Mouse (Mus musculus): ENCODE measurements around the gene Pls3. TPM values are rescaled to one million over a fixed set of nuclear protein-coding genes. Genes with fewer than 3 reads are reported as not detected.
"Not testable (repeated sequence)": the region's sequence is repeated elsewhere in the genome, so short reads cannot be mapped to it uniquely, and the experiment has no call there.

Pls3 gene
- polyA plus RNA-seq, 1 experiment from 2014 or later = 23.3 TPM

DNA sequence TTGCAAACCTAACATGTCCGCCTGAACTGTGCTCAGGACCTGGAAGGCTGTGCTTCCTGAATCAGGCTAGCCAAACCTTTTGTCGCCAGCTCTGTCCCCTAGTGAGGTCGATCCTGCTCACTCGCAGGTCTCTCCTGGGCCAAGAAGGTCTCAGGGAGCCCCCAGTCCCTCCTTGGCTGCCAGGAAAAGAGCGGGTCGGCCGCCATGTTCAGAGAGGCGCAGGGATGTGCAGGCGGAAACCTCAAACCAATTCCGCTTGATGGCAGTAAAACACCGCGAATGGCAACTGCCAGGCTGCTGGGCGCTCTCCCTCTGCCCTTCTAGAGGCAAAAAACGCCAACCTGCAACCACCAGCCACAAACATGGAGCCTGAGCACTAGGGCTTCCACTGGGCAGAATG is 117.0 kb downstream of the Pls3 start:
- H3K27ac ChIP-seq (ENCODE audit: low read depth, low read length); ATAC-seq (ENCODE audit: low read depth); H3K27me3 ChIP-seq (ENCODE audit: control insufficient read depth, insufficient read depth, low read length); H3K36me3 ChIP-seq (ENCODE audit: control insufficient read depth, insufficient read depth, low read length); H3K9me3 ChIP-seq (ENCODE audit: control insufficient read depth, low read length); H3K4me1 ChIP-seq (ENCODE audit: control insufficient read depth, insufficient read depth, low read length); H3K4me2 ChIP-seq (ENCODE audit: low read depth, low read length); H3K4me3 ChIP-seq (ENCODE audit: low read depth, low read length); H3K9ac ChIP-seq (replicated peaks; ENCODE audit: low read depth, low read length): not testable (repeated sequence)
- WGBS = 83% methylated on average over 13 of the region's 14 CpGs

DNA sequence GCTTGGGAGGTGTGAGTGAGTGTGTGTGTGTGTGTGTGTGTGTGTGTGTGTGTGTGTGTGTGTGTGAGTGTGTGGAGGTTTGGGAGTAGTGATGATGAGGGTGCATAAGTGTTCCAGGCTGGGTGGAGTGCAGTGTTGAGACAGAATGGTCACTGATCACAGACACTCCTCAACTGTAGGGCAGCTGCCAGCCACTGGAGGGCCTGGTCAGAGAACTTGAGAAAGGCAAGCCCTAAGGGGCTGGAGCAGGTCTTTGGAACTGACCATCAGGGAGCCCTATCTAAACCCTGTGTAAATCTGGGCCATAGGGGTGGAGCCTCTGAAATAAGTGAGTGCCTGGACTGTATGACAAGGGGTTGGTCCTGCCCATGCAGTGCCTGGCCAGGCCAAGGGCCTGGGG is 120.5 kb downstream of the Pls3 start:
- H3K27me3 ChIP-seq (ENCODE audit: control insufficient read depth, insufficient read depth, low read length); H3K36me3 ChIP-seq (ENCODE audit: control insufficient read depth, insufficient read depth, low read length); H3K4me2 ChIP-seq (ENCODE audit: low read depth, low read length); H3K27ac ChIP-seq (ENCODE audit: low read depth, low read length); H3K9me3 ChIP-seq (ENCODE audit: control insufficient read depth, low read length); H3K9ac ChIP-seq (replicated peaks; ENCODE audit: low read depth, low read length); H3K4me3 ChIP-seq (ENCODE audit: low read depth, low read length); H3K4me1 ChIP-seq (ENCODE audit: control insufficient read depth, insufficient read depth, low read length); ATAC-seq (ENCODE audit: low read depth): not testable (repeated sequence)

DNA sequence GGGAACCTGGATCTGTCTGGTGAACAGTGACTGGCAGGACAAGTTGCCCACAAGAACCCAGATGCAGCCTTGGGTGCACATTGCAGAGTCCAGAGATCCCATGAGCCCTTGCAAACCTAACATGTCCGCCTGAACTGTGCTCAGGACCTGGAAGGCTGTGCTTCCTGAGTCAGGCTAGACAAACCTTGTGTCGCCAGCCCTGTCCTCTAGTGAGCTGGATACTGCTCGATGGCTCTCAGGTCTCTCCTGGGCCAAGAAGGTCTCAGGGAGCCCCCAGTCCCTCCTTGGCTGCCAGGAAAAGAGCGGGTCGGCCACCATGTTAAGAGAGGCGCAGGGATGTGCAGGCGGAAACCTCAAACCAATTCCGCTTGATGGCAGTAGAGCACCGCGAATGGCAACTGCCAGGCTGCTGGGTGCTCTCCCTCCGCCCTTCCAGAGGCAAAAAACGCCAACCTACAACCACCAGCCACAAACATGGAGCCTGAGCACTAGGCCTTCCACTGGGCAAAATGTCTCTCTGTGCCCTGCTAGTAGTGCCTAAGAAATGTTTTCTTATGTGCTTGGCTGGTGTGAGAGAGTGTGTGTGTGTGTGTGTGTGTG is 124.8 kb downstream of the Pls3 start:
- H3K4me1 ChIP-seq (ENCODE audit: control insufficient read depth, insufficient read depth, low read length); H3K27ac ChIP-seq (ENCODE audit: low read depth, low read length); H3K9me3 ChIP-seq (ENCODE audit: control insufficient read depth, low read length); H3K9ac ChIP-seq (replicated peaks; ENCODE audit: low read depth, low read length); H3K36me3 ChIP-seq (ENCODE audit: control insufficient read depth, insufficient read depth, low read length); H3K4me2 ChIP-seq (ENCODE audit: low read depth, low read length); H3K27me3 ChIP-seq (ENCODE audit: control insufficient read depth, insufficient read depth, low read length); ATAC-seq (ENCODE audit: low read depth); H3K4me3 ChIP-seq (ENCODE audit: low read depth, low read length): not testable (repeated sequence)
- WGBS = 76% methylated on average over 3 of the region's 12 CpGs

- 78% methylated on average over 8 of the region's 10 CpGs for WGBS
- not testable (repeated sequence) for H3K36me3 ChIP-seq (ENCODE audit: control insufficient read depth, insufficient read depth, low read length); H3K9me3 ChIP-seq (ENCODE audit: control insufficient read depth, low read length); H3K4me1 ChIP-seq (ENCODE audit: control insufficient read depth, insufficient read depth, low read length); H3K27ac ChIP-seq (ENCODE audit: low read depth, low read length); H3K9ac ChIP-seq (replicated peaks; ENCODE audit: low read depth, low read length); H3K4me3 ChIP-seq (ENCODE audit: low read depth, low read length); H3K27me3 ChIP-seq (ENCODE audit: control insufficient read depth, insufficient read depth, low read length); H3K4me2 ChIP-seq (ENCODE audit: low read depth, low read length); ATAC-seq (ENCODE audit: low read depth)
These were observed 125.7 kb downstream of the Pls3 start for GRCm38 (mm10) chrX:75749312-75749711.

DNA sequence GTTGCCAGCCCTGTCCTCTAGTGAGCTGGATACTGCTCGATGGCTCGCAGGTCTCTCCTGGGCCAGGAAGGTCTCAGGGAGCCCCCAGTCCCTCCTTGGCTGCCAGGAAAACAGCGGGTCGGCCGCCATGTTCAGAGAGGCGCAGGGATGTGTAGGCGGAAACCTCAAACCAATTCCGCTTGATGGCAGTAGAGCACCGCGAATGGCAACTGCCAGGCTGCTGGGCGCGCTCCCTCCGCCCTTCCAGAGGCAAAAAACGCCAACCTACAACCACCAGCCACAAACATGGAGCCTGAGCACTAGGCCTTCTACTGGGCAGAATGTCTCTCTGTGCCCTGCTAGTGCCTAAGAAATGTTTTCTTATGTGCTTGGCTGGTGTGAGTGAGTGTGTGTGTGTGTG is 130.5 kb downstream of the Pls3 start:
- H3K4me2 ChIP-seq (ENCODE audit: low read depth, low read length); H3K9me3 ChIP-seq (ENCODE audit: control insufficient read depth, low read length); H3K36me3 ChIP-seq (ENCODE audit: control insufficient read depth, insufficient read depth, low read length); H3K4me1 ChIP-seq (ENCODE audit: control insufficient read depth, insufficient read depth, low read length); H3K9ac ChIP-seq (replicated peaks; ENCODE audit: low read depth, low read length); ATAC-seq (ENCODE audit: low read depth); H3K4me3 ChIP-seq (ENCODE audit: low read depth, low read length); H3K27me3 ChIP-seq (ENCODE audit: control insufficient read depth, insufficient read depth, low read length); H3K27ac ChIP-seq (ENCODE audit: low read depth, low read length): not testable (repeated sequence)
- 63% methylated on average over 10 of the region's 14 CpGs for WGBS

- H3K4me2 ChIP-seq (ENCODE audit: low read depth, low read length); H3K9me3 ChIP-seq (ENCODE audit: control insufficient read depth, low read length); H3K36me3 ChIP-seq (ENCODE audit: control insufficient read depth, insufficient read depth, low read length); H3K9ac ChIP-seq (replicated peaks; ENCODE audit: low read depth, low read length); H3K27ac ChIP-seq (ENCODE audit: low read depth, low read length); H3K4me1 ChIP-seq (ENCODE audit: control insufficient read depth, insufficient read depth, low read length); H3K4me3 ChIP-seq (ENCODE audit: low read depth, low read length); ATAC-seq (ENCODE audit: low read depth); H3K27me3 ChIP-seq (ENCODE audit: control insufficient read depth, insufficient read depth, low read length): not testable (repeated sequence)
- 73% methylated on average over 2 of the region's 8 CpGs for WGBS
These were observed 135.5 kb downstream of the Pls3 start for GRCm38 (mm10) chrX:75739464-75739863.

Measured in neural tube, embryonic 14.5 days (tissue).